Mouse (Mus musculus): ENCODE results near the gene Zbtb16. TPM values are rescaled to one million over a fixed set of nuclear protein-coding genes. Genes with fewer than 3 reads are reported as not detected.

Zbtb16 gene
- polyA plus RNA-seq, 1 experiment from 2014 or later = 6.9 TPM

GRCm38 (mm10) chr9:48644376-48644775, 191.6 kb downstream of the Zbtb16 start:
- Histone ChIP-seq H3K36me3 (no peaks in the 10 kb centered on the region), H3K9ac (no peak overlapping the region), H3K4me1 (peaks cover 26% of the 10 kb centered on the region), H3K4me2 (replicated peaks) (no peak overlapping the region), H3K27me3 (no peaks in the 10 kb centered on the region), H3K9me3 (replicated peaks) (peaks cover 6% of the 10 kb centered on the region; the same call in 1 of the 2 replicates), H3K4me3 (no peak overlapping the region), H3K27ac (no peak overlapping the region)
- WGBS = 87% methylated on average over 3 of the region's 3 CpGs
- no peak for ATAC-seq (ENCODE audit: low FRiP score)

DNA sequence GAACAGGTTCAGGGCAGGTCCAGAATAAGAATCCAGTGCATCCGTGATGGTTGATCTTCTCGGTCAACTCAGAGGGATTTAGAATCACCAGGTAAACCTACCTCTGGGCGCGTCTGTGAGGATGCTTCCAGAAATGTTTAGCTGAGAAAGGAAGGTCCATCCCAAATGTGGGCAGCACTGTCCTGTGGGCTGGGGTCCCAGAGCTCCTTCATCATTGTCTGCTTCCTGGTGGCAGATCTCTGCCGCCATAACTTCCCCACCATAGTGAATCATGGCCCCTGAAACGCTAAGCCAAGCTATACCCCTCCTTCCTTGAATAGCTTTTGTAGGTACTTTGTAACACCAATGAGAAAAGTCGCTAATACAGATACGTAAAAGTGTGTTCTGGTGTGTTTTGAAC, 194.4 kb downstream of the Zbtb16 start:
- ATAC-seq (ENCODE audit: low FRiP score) = no peak
- Histone ChIP-seq H3K9me3 (replicated peaks) (peaks cover 6% of the 10 kb centered on the region; the same call in 1 of the 2 replicates), H3K4me2 (replicated peaks) (no peak overlapping the region), H3K36me3 (no peaks in the 10 kb centered on the region), H3K4me1 (no peaks in the 10 kb centered on the region), H3K27me3 (no peaks in the 10 kb centered on the region), H3K4me3 (no peak overlapping the region), H3K9ac (no peak overlapping the region), H3K27ac (no peak overlapping the region)
- 93% methylated on average over 8 of the region's 8 CpGs for WGBS

DNA sequence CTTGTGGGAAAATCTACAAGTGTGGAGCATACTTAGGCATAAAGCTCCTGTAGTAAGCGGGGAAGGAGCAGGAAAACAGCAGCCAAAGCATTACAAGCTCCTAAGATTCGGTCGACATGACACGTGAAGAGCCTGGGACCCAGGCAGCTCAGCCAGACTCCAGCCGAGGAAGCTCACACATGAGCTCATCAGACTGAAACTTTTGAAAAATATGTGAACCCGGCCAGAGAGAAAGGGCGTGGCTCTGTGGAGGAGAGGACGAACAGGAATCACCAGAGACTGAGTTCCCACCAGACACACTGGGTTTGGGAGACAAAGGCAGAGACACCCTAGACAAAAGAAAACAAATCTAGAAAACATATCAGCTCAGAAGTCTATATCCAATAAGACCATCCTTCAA, 195.1 kb downstream of the Zbtb16 start:
- WGBS = 84% methylated on average over 8 of the region's 8 CpGs
- no peak for ATAC-seq (ENCODE audit: low FRiP score)
- H3K27ac ChIP-seq = no peak overlapping the region

DNA sequence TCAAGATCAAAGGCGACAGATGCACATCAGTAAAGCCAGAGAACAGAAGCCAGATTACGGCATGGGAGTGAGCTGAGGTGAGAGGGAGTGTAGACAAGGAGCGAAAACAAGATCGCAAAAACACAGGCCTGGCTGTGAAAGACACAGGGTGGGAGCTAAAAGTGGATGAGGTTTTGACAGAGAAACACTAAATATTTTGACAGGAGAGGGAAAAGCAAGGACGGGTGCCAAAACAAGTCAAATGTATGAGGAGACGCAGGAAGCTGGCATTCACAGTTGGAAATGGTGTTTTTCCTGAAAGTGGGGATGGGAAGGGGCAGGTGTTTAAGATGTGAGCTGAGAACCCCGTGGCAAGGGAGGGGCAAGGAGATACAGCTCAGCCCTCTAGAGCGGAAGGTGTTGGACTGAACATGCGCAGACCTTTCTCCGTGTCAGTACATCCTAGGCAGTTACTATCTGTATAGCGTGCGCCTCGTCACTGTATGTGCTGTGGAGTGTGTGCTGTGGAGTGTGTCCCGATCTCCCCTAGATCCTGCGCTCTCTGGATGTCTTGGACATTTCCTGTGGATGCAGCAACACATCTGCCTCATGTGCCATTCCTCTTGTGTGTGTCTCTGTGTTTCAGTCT, 197.7 kb downstream of the Zbtb16 start:
- Histone ChIP-seq H3K4me1 (no peaks in the 10 kb centered on the region), H3K4me3 (no peak overlapping the region), H3K4me2 (replicated peaks) (no peak overlapping the region), H3K9me3 (replicated peaks) (no peaks in the 10 kb centered on the region), H3K9ac (no peak overlapping the region), H3K27ac (no peak overlapping the region), H3K27me3 (no peaks in the 10 kb centered on the region), H3K36me3 (no peaks in the 10 kb centered on the region)
- ATAC-seq (ENCODE audit: low FRiP score) = no peak
- 70% methylated on average over 15 of the region's 15 CpGs for WGBS

More for the DNA sequence above, 195.1 kb downstream of the Zbtb16 start:
- H3K4me3 ChIP-seq = no peak overlapping the region
- no peaks in the 10 kb centered on the region for H3K27me3 ChIP-seq
- H3K9ac ChIP-seq = no peak overlapping the region
- no peaks in the 10 kb centered on the region for H3K36me3 ChIP-seq
- H3K4me1 ChIP-seq = no peaks in the 10 kb centered on the region
- H3K4me2 ChIP-seq (replicated peaks) = no peak overlapping the region
- H3K9me3 ChIP-seq (replicated peaks) = peaks cover 6% of the 10 kb centered on the region; the same call in 1 of the 2 replicates

DNA sequence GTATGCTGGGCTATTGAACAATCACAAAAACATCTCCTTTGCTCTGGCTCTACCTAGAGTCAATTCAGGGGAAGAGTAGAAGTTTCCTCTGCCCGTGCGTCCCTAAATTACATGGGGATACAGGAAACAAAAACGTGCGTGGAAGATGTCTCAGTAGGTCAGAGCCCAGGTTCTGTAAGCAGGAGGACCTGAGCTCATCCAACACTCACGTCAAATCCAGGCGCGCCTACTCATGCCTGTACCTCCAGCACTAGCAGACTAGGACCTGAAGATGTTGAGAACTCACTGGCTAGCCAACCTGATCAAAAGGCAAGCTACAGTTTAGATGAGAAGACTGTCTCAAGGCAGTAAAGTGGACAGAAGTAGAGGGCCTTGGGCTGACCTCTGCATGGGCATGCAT, 198.9 kb downstream of the Zbtb16 start:
- whole genome bisulfite sequencing = 92% methylated on average over 7 of the region's 7 CpGs
- Histone ChIP-seq H3K4me2 (replicated peaks) (no peak overlapping the region), H3K27me3 (no peaks in the 10 kb centered on the region), H3K9me3 (replicated peaks) (no peaks in the 10 kb centered on the region), H3K9ac (no peak overlapping the region), H3K4me1 (no peaks in the 10 kb centered on the region), H3K4me3 (no peak overlapping the region), H3K36me3 (no peaks in the 10 kb centered on the region), H3K27ac (no peak overlapping the region)
- no peak for ATAC-seq (ENCODE audit: low FRiP score)

GRCm38 (mm10) chr9:48635576-48636350, 200.3 kb downstream of the Zbtb16 start:
- 42% methylated on average over 18 of the region's 18 CpGs for WGBS
- no peaks in the 10 kb centered on the region for H3K36me3 ChIP-seq
- H3K4me1 ChIP-seq = no peaks in the 10 kb centered on the region
- H3K27me3 ChIP-seq = no peaks in the 10 kb centered on the region
- no peak overlapping the region for H3K9ac ChIP-seq
- H3K4me2 ChIP-seq (replicated peaks) = no peak overlapping the region
- no peak overlapping the region for H3K4me3 ChIP-seq
- H3K9me3 ChIP-seq (replicated peaks) = no peaks in the 10 kb centered on the region
- ATAC-seq (ENCODE audit: low FRiP score) = no peak
- no peak overlapping the region for H3K27ac ChIP-seq

DNA sequence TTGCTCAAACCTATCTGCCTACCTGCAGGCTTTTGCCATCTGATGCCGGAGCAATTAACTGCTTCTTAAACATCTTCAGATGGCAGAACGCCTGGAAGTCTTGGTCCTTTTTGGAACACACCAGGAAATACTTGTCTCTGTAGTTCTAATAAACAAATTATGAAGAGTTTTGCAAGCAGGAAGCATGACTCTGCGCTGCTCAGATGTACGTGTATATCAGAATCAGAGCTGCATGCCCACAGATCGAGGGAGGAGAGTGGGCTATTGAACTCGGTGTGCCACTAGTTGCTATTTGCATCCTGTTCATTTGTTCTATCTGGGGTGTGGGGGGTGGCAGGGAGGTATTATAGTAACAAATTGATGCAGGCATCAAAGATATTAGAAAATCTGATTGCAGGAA, 202.9 kb downstream of the Zbtb16 start:
- Histone ChIP-seq H3K4me3 (no peak overlapping the region), H3K4me1 (no peaks in the 10 kb centered on the region), H3K36me3 (no peaks in the 10 kb centered on the region), H3K27me3 (no peaks in the 10 kb centered on the region), H3K9ac (no peak overlapping the region), H3K27ac (no peak overlapping the region), H3K4me2 (replicated peaks) (no peak overlapping the region), H3K9me3 (replicated peaks) (no peaks in the 10 kb centered on the region)
- WGBS = 88% methylated on average over 6 of the region's 6 CpGs
- no peak for ATAC-seq (ENCODE audit: low FRiP score)

- no peak overlapping the region for H3K4me2 ChIP-seq (replicated peaks)
- no peaks in the 10 kb centered on the region for H3K9me3 ChIP-seq (replicated peaks)
- peaks cover 8% of the 10 kb centered on the region; the same call in 1 of the 2 replicates for H3K4me1 ChIP-seq
- H3K9ac ChIP-seq = no peak overlapping the region
- no peak for ATAC-seq (ENCODE audit: low FRiP score)
- H3K36me3 ChIP-seq = no peaks in the 10 kb centered on the region
- 54% methylated on average over 1 of the region's 1 CpGs for WGBS
- no peak overlapping the region for H3K27ac ChIP-seq
- no peaks in the 10 kb centered on the region for H3K27me3 ChIP-seq
- H3K4me3 ChIP-seq = no peak overlapping the region
Measured at GRCm38 (mm10) chr9:48619268-48619667, 216.8 kb downstream of the Zbtb16 start.

- no peak overlapping the region for H3K9ac ChIP-seq
- peaks cover 8% of the 10 kb centered on the region; the same call in 1 of the 2 replicates for H3K4me1 ChIP-seq
- 28% methylated on average over 6 of the region's 6 CpGs for WGBS
- no peaks in the 10 kb centered on the region for H3K9me3 ChIP-seq (replicated peaks)
- H3K27me3 ChIP-seq = no peaks in the 10 kb centered on the region
- no peak for ATAC-seq (ENCODE audit: low FRiP score)
- no peaks in the 10 kb centered on the region for H3K36me3 ChIP-seq
- H3K27ac ChIP-seq = no peak overlapping the region
- H3K4me3 ChIP-seq = no peak overlapping the region
- H3K4me2 ChIP-seq (replicated peaks) = peak overlapping the region; percentile 21
Measured at GRCm38 (mm10) chr9:48618589-48618988, 217.4 kb downstream of the Zbtb16 start.

DNA sequence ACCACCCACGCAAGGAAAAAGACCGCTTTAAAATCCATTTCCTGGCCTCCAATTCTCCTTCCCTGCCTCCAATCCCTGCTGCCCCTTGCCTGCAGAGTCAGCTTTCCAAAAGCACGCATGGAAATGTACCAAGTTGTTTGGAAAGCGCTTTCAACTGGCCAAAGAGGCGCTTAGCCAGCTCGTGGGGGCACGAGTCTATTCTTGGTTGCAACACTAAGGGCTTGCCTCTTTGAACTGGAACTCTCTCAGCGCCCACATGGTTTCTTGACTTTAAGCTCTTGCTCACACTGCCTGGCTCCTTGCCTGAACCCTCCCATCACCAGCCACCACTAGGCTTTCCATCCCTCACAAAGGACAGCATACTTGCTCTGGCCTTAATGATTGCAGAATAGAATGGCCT, 217.9 kb downstream of the Zbtb16 start:
- H3K9ac ChIP-seq = no peak overlapping the region
- H3K4me2 ChIP-seq (replicated peaks) = no peak overlapping the region
- H3K9me3 ChIP-seq (replicated peaks) = no peaks in the 10 kb centered on the region
- 86% methylated on average over 8 of the region's 8 CpGs for WGBS
- no peak overlapping the region for H3K27ac ChIP-seq
- no peak for ATAC-seq (ENCODE audit: low FRiP score)
- H3K4me3 ChIP-seq = no peak overlapping the region
- no peaks in the 10 kb centered on the region for H3K36me3 ChIP-seq
- H3K27me3 ChIP-seq = no peaks in the 10 kb centered on the region
- H3K4me1 ChIP-seq = peaks cover 8% of the 10 kb centered on the region; the same call in 1 of the 2 replicates

DNA sequence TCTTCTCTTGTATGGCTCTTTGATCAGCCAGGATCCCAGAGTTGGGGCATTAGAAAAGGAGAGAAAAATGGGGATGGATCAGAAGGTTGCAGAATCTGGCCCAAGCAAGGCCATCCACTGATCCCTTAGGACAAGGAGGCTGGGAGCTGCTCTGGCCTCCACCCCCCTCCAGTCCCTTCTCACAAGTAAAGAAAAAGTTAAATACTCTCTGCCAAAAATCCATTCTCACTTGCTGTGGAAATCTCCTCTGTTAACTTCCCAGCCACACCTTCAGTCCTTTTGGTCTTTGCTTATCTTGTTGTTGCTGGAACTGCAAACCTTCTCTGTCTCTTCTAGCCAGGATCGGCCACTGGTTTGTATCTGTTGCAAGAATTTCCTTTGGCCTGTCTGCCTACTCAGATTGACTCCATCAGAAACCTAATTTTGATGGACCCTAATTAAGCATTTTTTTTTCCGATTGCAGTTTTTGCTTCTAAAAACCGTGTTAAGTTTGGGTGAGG, 218.5 kb downstream of the Zbtb16 start:
- no peaks in the 10 kb centered on the region for H3K9me3 ChIP-seq (replicated peaks)
- no peaks in the 10 kb centered on the region for H3K36me3 ChIP-seq
- no peak overlapping the region for H3K27ac ChIP-seq
- no peak overlapping the region for H3K4me3 ChIP-seq
- H3K27me3 ChIP-seq = no peaks in the 10 kb centered on the region
- no peak overlapping the region for H3K9ac ChIP-seq
- peaks cover 8% of the 10 kb centered on the region; the same call in 1 of the 2 replicates for H3K4me1 ChIP-seq
- no peak overlapping the region for H3K4me2 ChIP-seq (replicated peaks)
- no peak for ATAC-seq (ENCODE audit: low FRiP score)
- 93% methylated on average over 3 of the region's 3 CpGs for WGBS

GRCm38 (mm10) chr9:48613221-48613620, 222.8 kb downstream of the Zbtb16 start:
- Histone ChIP-seq H3K4me1 (no peaks in the 10 kb centered on the region), H3K27me3 (no peaks in the 10 kb centered on the region), H3K4me3 (no peak overlapping the region), H3K36me3 (no peaks in the 10 kb centered on the region), H3K27ac (no peak overlapping the region), H3K9me3 (replicated peaks) (no peaks in the 10 kb centered on the region), H3K4me2 (replicated peaks) (no peak overlapping the region), H3K9ac (no peak overlapping the region)
- ATAC-seq (ENCODE audit: low FRiP score) = no peak
- 93% methylated on average over 4 of the region's 4 CpGs for WGBS

All from hindbrain, embryonic 12.5 days (tissue).